In the genomic region with DNA sequence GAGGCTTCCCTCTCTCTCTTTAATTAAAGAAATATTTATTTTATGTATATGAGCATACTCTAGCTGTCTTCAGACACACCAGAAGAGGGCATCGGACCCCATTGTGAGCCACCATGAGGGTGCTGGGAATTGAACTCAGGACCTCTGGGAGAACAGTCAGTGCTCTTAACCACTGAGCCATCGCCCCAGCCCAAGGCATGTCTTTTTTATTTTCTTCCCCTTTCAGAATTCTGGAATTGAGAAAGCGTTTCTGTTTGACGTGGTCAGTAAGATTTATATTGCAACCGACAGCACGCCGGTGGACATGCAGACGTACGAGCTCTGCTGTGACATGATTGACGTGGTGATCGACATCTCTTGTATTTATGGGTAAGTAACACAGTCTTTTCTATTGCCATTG, we compare ENCODE assay signal across 18 mouse cellular contexts. TPM values are rescaled to one million over a fixed set of nuclear protein-coding genes. Genes with fewer than 3 reads are reported as not detected.
"Had no signal": no experiment of that assay in that cellular context is flagged by ENCODE, and none has a peak within 500 bp of the region (broad histone marks: within the 10 kb centered on the region; RNA-seq: fewer than 3 reads in every experiment).

No protein-coding gene starts in this region.

- H3K4me1 ChIP-seq: lung, embryonic 15.5 days; midbrain, embryonic 12.5 days; neural tube, embryonic 12.5 days had no signal

- H3K4me3 ChIP-seq: liver, embryonic 12.5 days; lung, embryonic 15.5 days; midbrain, embryonic 12.5 days; neural tube, embryonic 12.5 days had no signal

- H3K27ac ChIP-seq: liver, embryonic 12.5 days; liver, embryonic 14.5 days; lung, embryonic 15.5 days; midbrain, embryonic 12.5 days; neural tube, embryonic 12.5 days had no signal

- H3K9me3 ChIP-seq: liver, embryonic 12.5 days; lung, embryonic 15.5 days; midbrain, embryonic 12.5 days; neural tube, embryonic 12.5 days had no signal

- H3K9ac ChIP-seq: liver, embryonic 12.5 days; liver, embryonic 14.5 days; lung, embryonic 15.5 days; midbrain, embryonic 12.5 days; neural tube, embryonic 12.5 days had no signal

- H3K27me3 ChIP-seq: liver, embryonic 12.5 days; lung, embryonic 15.5 days; midbrain, embryonic 12.5 days; neural tube, embryonic 12.5 days had no signal

- ATAC-seq: lung, postnatal 0 days; midbrain, embryonic 16.5 days had no signal

- DNase-seq: lung, adult 2 months; lung, postnatal 14 days; lung, postnatal 4 days; midbrain, embryonic 14.5 days; right cerebral cortex, postnatal 14 days; spleen, adult 18-20 months; thymus, adult 18-20 months; thymus, postnatal 14 days; thymus, postnatal 36 days had no signal

- H3K36me3 ChIP-seq: liver, embryonic 12.5 days; lung, embryonic 15.5 days had no signal

- H3K4me2 ChIP-seq: liver, embryonic 12.5 days; lung, embryonic 15.5 days; midbrain, embryonic 12.5 days; neural tube, embryonic 12.5 days had no signal

RNA-seq across cellular contexts. Expression of gene Gabrr2, which starts 56.0 kb away (rescaled TPM):
- polyA plus RNA-seq: liver, embryonic 12.5 days; liver, embryonic 16.5 days had no signal

RNA-seq across cellular contexts. Expression of gene Ankrd6, which starts 56.2 kb away (rescaled TPM):
- total RNA-seq: neutrophil, adult 5-6 weeks had no signal
